In genomic region chr19:41836719-41837118, GRCm38 (mm10) we compare ENCODE assay signal across 23 mouse cellular contexts. TPM values are rescaled to one million over a fixed set of nuclear protein-coding genes. Genes with fewer than 3 reads are reported as not detected.
DNase-seq lines count a peak whose midpoint lies in the region; ATAC-seq and TF ChIP-seq lines count a peak whose summit lies in the region.
"Had no signal": no experiment of that assay in that cellular context is flagged by ENCODE, and none has a peak within 500 bp of the region (broad histone marks: within the 10 kb centered on the region; RNA-seq: fewer than 3 reads in every experiment).

No protein-coding gene starts in this region.

- TF ChIP-seq POLR2A in MEL (IDR thresholded peaks at IDR 0.05; ENCODE audit: control insufficient read depth in 1 of 2, insufficient read depth in 1 of 2, low read depth in 1 of 2, low read length in 2 of 2, poor library complexity in 1 of 2), result peak in 1 of 2 experiments; percentile 64; a peak in 2 of 4 replicates

- 59% methylated on average over 3 of the region's 3 CpGs for WGBS in hindbrain, embryonic 13.5 days
- 52% methylated on average over 3 of the region's 3 CpGs for WGBS in hindbrain, embryonic 16.5 days
- 34% methylated on average over 3 of the region's 3 CpGs for WGBS in liver, postnatal 0 days (ENCODE audit: insufficient replicate concordance)

- TF ChIP-seq CTCF in MEL (IDR thresholded peaks at IDR 0.05 in 2 of 3, conservative IDR thresholded peaks at IDR 0.05 in 1 of 3; ENCODE audit: control insufficient read depth in 1 of 3, insufficient read depth in 1 of 3, low read depth in 2 of 3, low read length in 3 of 3, poor library complexity in 1 of 3, severe bottlenecking in 1 of 3), result no peak
- TF ChIP-seq CTCF in liver, postnatal 0 days (IDR thresholded peaks at IDR 0.05; ENCODE audit: low read depth), result no peak

- no peaks in the 10 kb centered on the region for H3K27me3 ChIP-seq in erythroblast, embryonic 14.5 days (ENCODE audit: control insufficient read depth)
- peaks cover 8% of the 10 kb centered on the region for H3K27me3 ChIP-seq in hindbrain, embryonic 13.5 days
- no peaks in the 10 kb centered on the region for H3K27me3 ChIP-seq in hindbrain, embryonic 16.5 days (replicated peaks; ENCODE audit: control insufficient read depth, insufficient read depth, low read length)
- no peaks in the 10 kb centered on the region for H3K27me3 ChIP-seq in MEL (ENCODE audit: control insufficient read depth in 1 of 2, insufficient read depth in 2 of 2, low read length in 2 of 2)
- H3K27me3 ChIP-seq in liver, postnatal 0 days (ENCODE audit: insufficient read depth, low read length), result no peaks in the 10 kb centered on the region

- no peak overlapping the region for H3K4me2 ChIP-seq in hindbrain, embryonic 13.5 days
- no peak overlapping the region for H3K4me2 ChIP-seq in hindbrain, embryonic 16.5 days (ENCODE audit: low read length)
- peak overlapping the region; percentile 49 for H3K4me2 ChIP-seq in liver, postnatal 0 days (ENCODE audit: low read depth, low read length)

- peak overlapping the region; percentile 18; the same call in 1 of the 2 replicates for H3K27ac ChIP-seq in hindbrain, embryonic 13.5 days
- no peak overlapping the region for H3K27ac ChIP-seq in hindbrain, embryonic 16.5 days (ENCODE audit: low read depth, low read length)
- H3K27ac ChIP-seq in MEL (ENCODE audit: control insufficient read depth, low read depth, low read length), result peak overlapping the region; percentile 94
- H3K27ac ChIP-seq in liver, postnatal 0 days (ENCODE audit: low read depth), result peak overlapping the region; percentile 88
- H3K27ac ChIP-seq: heart, embryonic 15.5 days; hindbrain, embryonic 10.5 days; limb, embryonic 10.5 days had no signal

- peak overlapping the region; percentile 56 for H3K4me3 ChIP-seq in erythroblast, embryonic 14.5 days (replicated peaks)
- no peak overlapping the region for H3K4me3 ChIP-seq in hindbrain, embryonic 13.5 days
- no peak overlapping the region for H3K4me3 ChIP-seq in hindbrain, embryonic 16.5 days (ENCODE audit: low read length)
- H3K4me3 ChIP-seq in MEL (ENCODE audit: control insufficient read depth in 1 of 2, insufficient read depth in 1 of 2, low read depth in 2 of 2, low read length in 2 of 2), result peak overlapping the region; percentile 26 to 53
- H3K4me3 ChIP-seq in liver, postnatal 0 days (ENCODE audit: low read depth, low read length), result 0 out of 2 replicates have a peak overlapping the region, but pooled peaks have one; percentile 19
- H3K4me3 ChIP-seq: forebrain, embryonic 12.5 days; heart, embryonic 15.5 days had no signal

- TF ChIP-seq RAD21 in MEL (IDR thresholded peaks at IDR 0.05; ENCODE audit: low read depth, low read length), result no peak

- H3K4me1 ChIP-seq in erythroblast, embryonic 14.5 days (ENCODE audit: control insufficient read depth), result peaks cover 92% of the 10 kb centered on the region
- H3K4me1 ChIP-seq in hindbrain, embryonic 13.5 days (replicated peaks), result peaks cover 44% of the 10 kb centered on the region
- peaks cover 22% of the 10 kb centered on the region for H3K4me1 ChIP-seq in hindbrain, embryonic 16.5 days (ENCODE audit: control insufficient read depth, insufficient read depth, low read depth, low read length)
- H3K4me1 ChIP-seq in MEL (ENCODE audit: control insufficient read depth in 1 of 2, insufficient read depth in 2 of 2, low read length in 2 of 2), result peaks cover 29 to 61% of the 10 kb centered on the region in 2 experiments
- peaks cover 61% of the 10 kb centered on the region for H3K4me1 ChIP-seq in liver, postnatal 0 days (ENCODE audit: insufficient read depth)

- ATAC-seq in erythroblast, adult 5-6 weeks (replicated peaks; ENCODE audit: low FRiP score, poor library complexity, severe bottlenecking), result no peak
- ATAC-seq in hindbrain, embryonic 13.5 days (ENCODE audit: low FRiP score), result no peak
- ATAC-seq in hindbrain, embryonic 16.5 days, result no peak
- ATAC-seq in liver, postnatal 0 days, result no peak
- ATAC-seq: Patski had no signal

- TF ChIP-seq EP300 in MEL (IDR thresholded peaks at IDR 0.05; ENCODE audit: low read depth in 1 of 2, low read length in 2 of 2), result 0 out of 4 replicates have a peak, but pooled peaks of 1 of the 2 experiments have one; percentile 24
- no peak for TF ChIP-seq EP300 in liver, postnatal 0 days (IDR thresholded peaks at IDR 0.05; ENCODE audit: low read depth)

- no peaks in the 10 kb centered on the region for H3K9me3 ChIP-seq in erythroblast, embryonic 14.5 days (ENCODE audit: control insufficient read depth, low read length)
- no peaks in the 10 kb centered on the region for H3K9me3 ChIP-seq in hindbrain, embryonic 13.5 days
- no peaks in the 10 kb centered on the region for H3K9me3 ChIP-seq in hindbrain, embryonic 16.5 days (ENCODE audit: control insufficient read depth, low read length)
- H3K9me3 ChIP-seq in MEL (replicated peaks; ENCODE audit: insufficient read depth, low read length), result no peaks in the 10 kb centered on the region
- no peaks in the 10 kb centered on the region for H3K9me3 ChIP-seq in liver, postnatal 0 days (ENCODE audit: low read length)
- H3K9me3 ChIP-seq: forebrain, embryonic 12.5 days; heart, embryonic 15.5 days; hindbrain, embryonic 10.5 days; limb, embryonic 10.5 days had no signal

- H3K9ac ChIP-seq in hindbrain, embryonic 13.5 days, result no peak overlapping the region
- no peak overlapping the region for H3K9ac ChIP-seq in hindbrain, embryonic 16.5 days (ENCODE audit: low read depth, low read length)
- peak overlapping the region; percentile 57 for H3K9ac ChIP-seq in MEL (ENCODE audit: control insufficient read depth, low read depth, low read length, poor library complexity, severe bottlenecking)
- H3K9ac ChIP-seq in liver, postnatal 0 days (replicated peaks), result peak overlapping the region; percentile 18; the same call in 1 of the 2 replicates
- H3K9ac ChIP-seq: forebrain, embryonic 12.5 days had no signal

- peak; percentile 74 for DNase-seq in MEL (ENCODE audit: low read depth, low spot score)
- no peak for DNase-seq in liver, postnatal 0 days
- DNase-seq in adrenal gland, adult 2 months, result no peak
- no peak for DNase-seq in frontal cortex, adult 2 months (ENCODE audit: extremely low spot score in 1 of 2, low spot score in 1 of 2)
- DNase-seq: adrenal gland, postnatal 14 days; cerebellum, adult 11 months; cerebellum, postnatal 10 days; embryo, embryonic 11 days; kidney, adult 9 months; kidney, postnatal 25 days; layer of hippocampus, adult 9-11 months; lung, adult 18-20 months; lung, postnatal 14 days; thymus, postnatal 36 days had no signal

- peaks cover 12% of the 10 kb centered on the region for H3K79me2 ChIP-seq in MEL (ENCODE audit: control insufficient read depth, insufficient read depth, low read length, poor library complexity)

- peaks cover 9% of the 10 kb centered on the region for H3K36me3 ChIP-seq in erythroblast, embryonic 14.5 days (ENCODE audit: control insufficient read depth)
- H3K36me3 ChIP-seq in hindbrain, embryonic 13.5 days, result no peaks in the 10 kb centered on the region
- no peaks in the 10 kb centered on the region for H3K36me3 ChIP-seq in hindbrain, embryonic 16.5 days (ENCODE audit: control insufficient read depth, insufficient read depth, low read length)
- peaks cover 0 to 57% of the 10 kb centered on the region in 2 experiments; a peak in 2 of 4 replicates for H3K36me3 ChIP-seq in MEL (ENCODE audit: control insufficient read depth in 1 of 2, insufficient read depth in 2 of 2, low read length in 2 of 2)
- H3K36me3 ChIP-seq in liver, postnatal 0 days (replicated peaks; ENCODE audit: insufficient read depth, low read length), result no peaks in the 10 kb centered on the region
- H3K36me3 ChIP-seq: forebrain, embryonic 12.5 days; heart, embryonic 15.5 days; hindbrain, embryonic 10.5 days; limb, embryonic 10.5 days had no signal

RNA-seq across cellular contexts. Expression of gene Frat1, which starts 6.9 kb away (rescaled TPM):
- 2.3 and 2.8 TPM in 2 replicates for polyA plus RNA-seq in erythroblast, embryonic 14.5 days (2012)
- total RNA-seq in erythroblast, adult 5-6 weeks (2015; ENCODE audit: low replicate concordance), result 0.77 and 3.1 TPM in 2 replicates
- 2.1 and 5.3 TPM in 2 replicates for total RNA-seq in erythroblast, adult 5-6 weeks (2017; ENCODE audit: low replicate concordance)
- polyA plus RNA-seq in hindbrain, embryonic 13.5 days (2015; fragmentation: Nextera tagmentation; extraction: Ambion mirVana), result 25.6 and 27.8 TPM in 2 replicates
- 18.2 and 19.6 TPM in 2 replicates for polyA plus RNA-seq in hindbrain, embryonic 16.5 days (2015; fragmentation: Nextera tagmentation; extraction: Ambion mirVana)
- total RNA-seq in MEL (2012; rRNA removed), result 26.7 and 36.0 TPM in 2 replicates
- polyA plus RNA-seq in MEL (2012; ENCODE audit: insufficient read depth in 1 of 2, insufficient read length in 2 of 2, low read depth in 1 of 2, low replicate concordance in 2 of 2, missing spikeins in 1 of 2), result 10 to 100 TPM in 1 of 2 experiments, not detected in 1; 31.5 TPM
- 7.8 and 8.1 TPM in 2 replicates for polyA plus RNA-seq in liver, postnatal 0 days (2015; fragmentation: Nextera tagmentation; extraction: Ambion mirVana)
- 10 to 100 TPM in 1 of 2 experiments, 1 to 10 TPM in 1; 3.8 to 10.8 TPM for total RNA-seq in adrenal gland, adult 2 months (2021)
- 9.7 and 14.7 TPM in 2 replicates for polyA plus RNA-seq in adrenal gland, adult 2 months (2012; rRNA removed)
- 10.8 and 11.1 TPM in 2 replicates for polyA plus RNA-seq in frontal cortex, adult 2 months (2012; rRNA removed)

RNA-seq across cellular contexts. Expression of gene Frat2, which starts 11.2 kb away (rescaled TPM):
- 8.4 and 10.4 TPM in 2 replicates for polyA plus RNA-seq in erythroblast, embryonic 14.5 days (2012)
- 2.3 and 4.8 TPM in 2 replicates for total RNA-seq in erythroblast, adult 5-6 weeks (2015; ENCODE audit: low replicate concordance)
- total RNA-seq in erythroblast, adult 5-6 weeks (2017; ENCODE audit: low replicate concordance), result 3.6 and 11.0 TPM in 2 replicates
- 8.4 and 10.4 TPM in 2 replicates for polyA plus RNA-seq in hindbrain, embryonic 13.5 days (2015; fragmentation: Nextera tagmentation; extraction: Ambion mirVana)
- polyA plus RNA-seq in hindbrain, embryonic 16.5 days (2015; fragmentation: Nextera tagmentation; extraction: Ambion mirVana), result 4.3 and 4.6 TPM in 2 replicates
- total RNA-seq in MEL (2012; rRNA removed), result 55.6 and 58.2 TPM in 2 replicates
- 100 to 1,000 TPM in 1 of 2 experiments, not detected in 1; 110 TPM for polyA plus RNA-seq in MEL (2012; ENCODE audit: insufficient read depth in 1 of 2, insufficient read length in 2 of 2, low read depth in 1 of 2, low replicate concordance in 2 of 2, missing spikeins in 1 of 2)
- polyA plus RNA-seq in liver, postnatal 0 days (2015; fragmentation: Nextera tagmentation; extraction: Ambion mirVana), result 3.3 and 3.7 TPM in 2 replicates
- 1 to 10 TPM; 1.2 to 2.6 TPM for total RNA-seq in adrenal gland, adult 2 months (2021)
- 5.5 and 6.7 TPM in 2 replicates for polyA plus RNA-seq in adrenal gland, adult 2 months (2012; rRNA removed)
- polyA plus RNA-seq in frontal cortex, adult 2 months (2012; rRNA removed), result 7.5 and 8.3 TPM in 2 replicates

RNA-seq across cellular contexts. Expression of gene Arhgap19, which starts 34.9 kb away (rescaled TPM):
- 0.49 and 0.65 TPM in 2 replicates for polyA plus RNA-seq in erythroblast, embryonic 14.5 days (2012)
- total RNA-seq in erythroblast, adult 5-6 weeks (2015; ENCODE audit: low replicate concordance), result 17.5 and 28.6 TPM in 2 replicates
- total RNA-seq in erythroblast, adult 5-6 weeks (2017; ENCODE audit: low replicate concordance), result 28.1 and 28.3 TPM in 2 replicates
- polyA plus RNA-seq in hindbrain, embryonic 13.5 days (2015; fragmentation: Nextera tagmentation; extraction: Ambion mirVana), result 6.3 and 7.6 TPM in 2 replicates
- 3.8 and 5.9 TPM in 2 replicates for polyA plus RNA-seq in hindbrain, embryonic 16.5 days (2015; fragmentation: Nextera tagmentation; extraction: Ambion mirVana)
- 47.5 and 53.9 TPM in 2 replicates for total RNA-seq in MEL (2012; rRNA removed)
- 10 to 100 TPM in 1 of 2 experiments, not detected in 1; 67.9 TPM for polyA plus RNA-seq in MEL (2012; ENCODE audit: insufficient read depth in 1 of 2, insufficient read length in 2 of 2, low read depth in 1 of 2, low replicate concordance in 2 of 2, missing spikeins in 1 of 2)
- polyA plus RNA-seq in liver, postnatal 0 days (2015; fragmentation: Nextera tagmentation; extraction: Ambion mirVana), result 10.5 and 12.9 TPM in 2 replicates
- total RNA-seq in adrenal gland, adult 2 months (2021), result 1 to 10 TPM; 3.5 to 5.2 TPM
- 0.83 TPM in 2 replicates for polyA plus RNA-seq in adrenal gland, adult 2 months (2012; rRNA removed)
- 3.5 and 3.8 TPM in 2 replicates for polyA plus RNA-seq in frontal cortex, adult 2 months (2012; rRNA removed)

RNA-seq across cellular contexts. Expression of gene Rrp12, which starts 59.3 kb away (rescaled TPM):
- polyA plus RNA-seq in erythroblast, embryonic 14.5 days (2012), result 1.1 TPM in 2 replicates
- total RNA-seq in erythroblast, adult 5-6 weeks (2015; ENCODE audit: low replicate concordance), result 0.63 and 2.9 TPM in 2 replicates
- 2.4 and 2.6 TPM in 2 replicates for total RNA-seq in erythroblast, adult 5-6 weeks (2017; ENCODE audit: low replicate concordance)
- 15.6 and 15.7 TPM in 2 replicates for polyA plus RNA-seq in hindbrain, embryonic 13.5 days (2015; fragmentation: Nextera tagmentation; extraction: Ambion mirVana)
- polyA plus RNA-seq in hindbrain, embryonic 16.5 days (2015; fragmentation: Nextera tagmentation; extraction: Ambion mirVana), result 16.6 and 21.2 TPM in 2 replicates
- 93.8 and 106 TPM in 2 replicates for total RNA-seq in MEL (2012; rRNA removed)
- polyA plus RNA-seq in MEL (2012; ENCODE audit: insufficient read depth in 1 of 2, insufficient read length in 2 of 2, low read depth in 1 of 2, low replicate concordance in 2 of 2, missing spikeins in 1 of 2), result 100 to 1,000 TPM in 1 of 2 experiments, 10 to 100 TPM in 1; 44.5 to 134 TPM
- polyA plus RNA-seq in liver, postnatal 0 days (2015; fragmentation: Nextera tagmentation; extraction: Ambion mirVana), result 4.1 and 4.3 TPM in 2 replicates
- total RNA-seq in adrenal gland, adult 2 months (2021), result 10 to 100 TPM; 13.9 to 15.2 TPM
- polyA plus RNA-seq in adrenal gland, adult 2 months (2012; rRNA removed), result 4.3 and 6.6 TPM in 2 replicates
- polyA plus RNA-seq in frontal cortex, adult 2 months (2012; rRNA removed), result 17.0 and 19.0 TPM in 2 replicates

Comparison
In these comparisons a context has a peak if more than half of its experiments do, and no peak if none do; other contexts are left out.
1. H3K4me3 ChIP-seq: peak in erythroblast, embryonic 14.5 days (single experiment), MEL (2 of 2) and liver, postnatal 0 days (single experiment); none in hindbrain, embryonic 13.5 days (single experiment) and hindbrain, embryonic 16.5 days (single experiment).
2. H3K9ac ChIP-seq: peak in MEL (single experiment) and liver, postnatal 0 days (single experiment); none in hindbrain, embryonic 13.5 days (single experiment) and hindbrain, embryonic 16.5 days (single experiment).